Mouse (Mus musculus) heart, embryonic 11.5 days (tissue): ENCODE data around the gene Atxn1. TPM values are rescaled to one million over a fixed set of nuclear protein-coding genes. Genes with fewer than 3 reads are reported as not detected.

Experiments used
- ATAC-seq: fragments of 200-750 bp; cut with Nextera tagmentation; replicated peaks from 2 replicates; pipeline ENCODE4 v1.8.0; 2017; ENCODE audit warnings: moderate library complexity; ENCODE audit not compliant: insufficient number of reproducible peaks, low FRiP score, low TSS enrichment
- H3K27ac ChIP-seq: fragments of 300-500 bp; sonication (generic); 2 replicates; pipeline ENCODE4 v1.5.1; 2014; ENCODE audit warnings: mild to moderate bottlenecking, low read depth, low read length
- H3K27me3 ChIP-seq: fragments of 300-500 bp; sonication (generic); 2 replicates; pipeline ENCODE4 v1.6.1; 2014; ENCODE audit warnings: mild to moderate bottlenecking, low read length, mixed read lengths; ENCODE audit not compliant: control insufficient read depth, insufficient read depth
- H3K36me3 ChIP-seq: fragments of 300-500 bp; sonication (generic); 2 replicates; pipeline ENCODE4 v1.6.1; 2014; ENCODE audit warnings: mild to moderate bottlenecking, low read length, moderate library complexity, mixed read lengths; ENCODE audit not compliant: control insufficient read depth, insufficient read depth
- H3K4me1 ChIP-seq: fragments of 300-500 bp; sonication (generic); 2 replicates; pipeline ENCODE4 v1.6.1; 2014; ENCODE audit warnings: low read length; ENCODE audit not compliant: control insufficient read depth, insufficient read depth
- H3K4me2 ChIP-seq: fragments of 300-500 bp; sonication (generic); 2 replicates; pipeline ENCODE4 v1.6.1; 2014; ENCODE audit warnings: mild to moderate bottlenecking, moderate library complexity
- H3K4me3 ChIP-seq: fragments of 300-500 bp; sonication (generic); 2 replicates; pipeline ENCODE4 v1.5.1; 2014; ENCODE audit warnings: low read depth, low read length
- H3K9ac ChIP-seq: fragments of 300-500 bp; sonication (generic); 2 replicates; pipeline ENCODE4 v1.6.1; 2014; ENCODE audit warnings: mild to moderate bottlenecking, low read depth, low read length, moderate library complexity
- H3K9me3 ChIP-seq: fragments of 300-500 bp; sonication (generic); replicated peaks from 2 replicates; pipeline ENCODE4 v1.6.1; 2016; ENCODE audit warnings: low read length; ENCODE audit not compliant: control insufficient read depth
- WGBS: fragments of 180-500 bp; shearing (Covaris S2); extraction: QIAGEN DNeasy Blood & Tissue Kit; methylation state at CpG from one replicate; pipeline ENCODE4 v1.1.7; 2014; ENCODE audit not compliant: insufficient replicate concordance; 5-methylcytosine and 5-hydroxymethylcytosine counted together
- polyA plus RNA-seq: library from polyadenylated mRNA; unstranded; fragments of >200 nt; fragmentation: Nextera tagmentation; extraction: Ambion mirVana; gene quantifications from 2 replicates; pipeline ENCODE4 v1.2.1, GENCODE M21; 2014

The Atxn1 gene
- polyA plus RNA-seq, 1 experiment from 2014 or later = 6.4 TPM

DNA sequence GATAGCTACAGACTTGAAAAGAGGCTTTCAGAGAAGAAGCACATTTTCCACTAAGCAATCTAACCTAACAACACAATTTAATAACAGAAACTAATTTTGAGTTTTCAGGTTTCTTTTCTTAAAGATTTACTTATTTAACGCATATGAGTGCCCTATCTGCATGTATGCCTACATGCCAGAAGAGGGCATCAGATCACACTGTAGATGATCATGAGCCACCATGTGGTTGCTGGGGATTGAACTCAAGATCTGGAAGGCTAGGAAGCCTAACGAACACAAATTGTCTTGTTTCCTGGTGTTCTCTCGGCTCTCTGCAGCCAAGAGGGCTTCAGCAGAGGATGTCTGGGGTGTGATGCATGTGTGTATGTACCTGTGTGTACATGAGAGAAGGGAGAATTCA is 280.8 kb downstream of the Atxn1 start:
- H3K4me3 ChIP-seq = no peak overlapping the region
- H3K9me3 ChIP-seq = no peaks in the 10 kb centered on the region
- 79% methylated on average over 3 of the region's 3 CpGs for WGBS
- H3K36me3 ChIP-seq = no peaks in the 10 kb centered on the region
- no peaks in the 10 kb centered on the region for H3K27me3 ChIP-seq
- no peak for ATAC-seq
- H3K4me2 ChIP-seq = no peak overlapping the region
- H3K27ac ChIP-seq = peak overlapping the region; percentile 71; the same call in 1 of the 2 replicates
- H3K4me1 ChIP-seq = peaks cover 15% of the 10 kb centered on the region
- no peak overlapping the region for H3K9ac ChIP-seq

DNA sequence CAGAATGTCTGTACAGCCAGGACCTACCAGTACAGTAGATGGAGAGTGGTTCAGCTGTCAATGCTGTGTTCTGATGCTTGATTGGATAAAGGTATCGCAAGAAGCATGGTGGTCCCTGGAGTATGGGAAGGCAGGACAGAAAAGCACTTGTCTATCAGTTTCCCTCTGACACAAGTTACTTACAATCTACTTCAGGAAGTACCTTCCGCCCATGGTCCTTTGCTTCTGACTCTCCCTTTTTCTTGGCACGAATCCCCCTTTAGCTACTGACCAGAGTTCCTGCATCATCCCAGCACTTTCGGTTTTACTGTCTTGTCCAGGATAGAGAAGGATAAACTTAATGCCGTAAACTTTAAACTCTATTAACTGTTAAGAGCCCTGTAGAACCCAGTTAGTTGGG is 283.6 kb downstream of the Atxn1 start:
- Histone ChIP-seq H3K4me1 (peaks cover 23% of the 10 kb centered on the region), H3K4me2 (no peak overlapping the region), H3K27me3 (no peaks in the 10 kb centered on the region), H3K9ac (no peak overlapping the region), H3K36me3 (no peaks in the 10 kb centered on the region), H3K9me3 (no peaks in the 10 kb centered on the region), H3K27ac (0 out of 2 replicates have a peak overlapping the region, but pooled peaks have one; percentile 1), H3K4me3 (no peak overlapping the region)
- 66% methylated on average over 5 of the region's 5 CpGs for WGBS
- ATAC-seq = no peak

GRCm38 (mm10) chr13:45680651-45681050 is 284.2 kb downstream of the Atxn1 start:
- 68% methylated on average over 5 of the region's 5 CpGs for WGBS
- no peak overlapping the region for H3K9ac ChIP-seq

DNA sequence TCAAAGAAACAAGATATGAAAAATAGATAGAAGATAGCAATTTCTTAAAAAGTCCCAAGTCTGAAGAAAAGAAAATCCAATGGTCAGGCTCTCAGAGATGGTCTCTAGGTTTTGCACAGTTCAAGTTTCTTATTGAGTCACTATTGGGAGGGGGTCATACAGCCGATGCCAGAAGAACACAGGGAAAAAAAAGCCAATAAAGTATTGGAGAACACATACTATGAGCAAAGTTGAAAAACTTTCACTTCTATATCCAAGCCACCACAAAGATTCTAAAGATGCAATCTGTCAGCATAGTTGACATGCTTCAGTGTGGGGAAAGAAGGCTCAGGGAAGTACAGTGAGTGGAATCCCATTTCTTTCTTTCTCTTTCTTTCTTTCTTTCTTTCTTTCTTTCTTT is 285.7 kb downstream of the Atxn1 start:
- no peak for ATAC-seq
- WGBS = 85% methylated on average over 1 of the region's 1 CpGs
- Histone ChIP-seq H3K4me1 (peaks cover 22% of the 10 kb centered on the region), H3K9me3 (no peaks in the 10 kb centered on the region), H3K4me2 (no peak overlapping the region), H3K4me3 (no peak overlapping the region), H3K27me3 (no peaks in the 10 kb centered on the region), H3K36me3 (no peaks in the 10 kb centered on the region), H3K9ac (no peak overlapping the region), H3K27ac (no peak overlapping the region)

More at GRCm38 (mm10) chr13:45680651-45681050, 284.2 kb downstream of the Atxn1 start:
- Histone ChIP-seq H3K27ac (peak overlapping the region; percentile 35; the same call in 1 of the 2 replicates), H3K27me3 (no peaks in the 10 kb centered on the region), H3K36me3 (no peaks in the 10 kb centered on the region), H3K4me2 (no peak overlapping the region), H3K4me3 (no peak overlapping the region), H3K9me3 (no peaks in the 10 kb centered on the region), H3K4me1 (peaks cover 27% of the 10 kb centered on the region)
- ATAC-seq = no peak

- ATAC-seq = no peak
- Histone ChIP-seq H3K4me1 (peaks cover 17% of the 10 kb centered on the region), H3K4me2 (no peak overlapping the region), H3K9ac (no peak overlapping the region), H3K36me3 (no peaks in the 10 kb centered on the region), H3K27ac (no peak overlapping the region), H3K27me3 (no peaks in the 10 kb centered on the region), H3K4me3 (no peak overlapping the region), H3K9me3 (no peaks in the 10 kb centered on the region)
- 41% methylated on average over 2 of the region's 2 CpGs for WGBS
Observed at GRCm38 (mm10) chr13:45672628-45673027, 292.2 kb downstream of the Atxn1 start.

DNA sequence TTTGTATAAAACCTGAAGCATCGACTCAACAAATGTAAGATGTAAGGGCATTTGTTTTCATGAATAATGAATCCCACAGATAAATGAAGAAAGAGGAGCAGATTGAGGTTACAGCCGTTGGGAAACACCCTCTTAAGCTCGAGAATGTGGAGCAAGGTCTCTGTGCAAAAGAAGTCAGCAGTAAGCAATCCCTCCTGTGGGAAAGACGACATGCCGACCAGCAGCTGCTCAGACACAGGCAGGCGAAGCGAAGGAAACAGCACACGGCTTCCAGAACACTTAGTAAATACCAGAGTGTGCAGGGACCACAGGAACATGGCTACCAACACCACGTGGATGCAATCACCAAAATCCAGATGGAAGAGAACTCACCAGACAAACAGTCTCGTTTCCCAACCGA is 294.8 kb downstream of the Atxn1 start:
- Histone ChIP-seq H3K27me3 (no peaks in the 10 kb centered on the region), H3K4me2 (no peak overlapping the region), H3K9ac (no peak overlapping the region), H3K4me1 (no peaks in the 10 kb centered on the region), H3K36me3 (no peaks in the 10 kb centered on the region), H3K4me3 (no peak overlapping the region), H3K27ac (no peak overlapping the region), H3K9me3 (no peaks in the 10 kb centered on the region)
- no peak for ATAC-seq
- WGBS = 75% methylated on average over 11 of the region's 11 CpGs

- no peak for ATAC-seq
- 85% methylated on average over 10 of the region's 10 CpGs for WGBS
- H3K4me1 ChIP-seq = no peaks in the 10 kb centered on the region
- H3K4me2 ChIP-seq = no peak overlapping the region
- no peak overlapping the region for H3K27ac ChIP-seq
- H3K9me3 ChIP-seq = no peaks in the 10 kb centered on the region
- no peaks in the 10 kb centered on the region for H3K36me3 ChIP-seq
- H3K4me3 ChIP-seq = no peak overlapping the region
- H3K9ac ChIP-seq = no peak overlapping the region
- H3K27me3 ChIP-seq = no peaks in the 10 kb centered on the region
Observed at GRCm38 (mm10) chr13:45662852-45663251, 302.0 kb downstream of the Atxn1 start.

- Histone ChIP-seq H3K27ac (no peak overlapping the region), H3K4me1 (no peaks in the 10 kb centered on the region)
- WGBS = 77% methylated on average over 3 of the region's 3 CpGs
Observed at GRCm38 (mm10) chr13:45662216-45662615, 302.6 kb downstream of the Atxn1 start.

GRCm38 (mm10) chr13:45661283-45662185 is 303.3 kb downstream of the Atxn1 start:
- ATAC-seq = no peak

More at GRCm38 (mm10) chr13:45662216-45662615, 302.6 kb downstream of the Atxn1 start:
- H3K9me3 ChIP-seq = no peaks in the 10 kb centered on the region
- no peaks in the 10 kb centered on the region for H3K27me3 ChIP-seq
- H3K36me3 ChIP-seq = no peaks in the 10 kb centered on the region
- H3K9ac ChIP-seq = no peak overlapping the region
- ATAC-seq = no peak
- no peak overlapping the region for H3K4me2 ChIP-seq
- H3K4me3 ChIP-seq = no peak overlapping the region

More at GRCm38 (mm10) chr13:45661283-45662185, 303.3 kb downstream of the Atxn1 start:
- Histone ChIP-seq H3K27me3 (no peaks in the 10 kb centered on the region), H3K4me2 (no peak overlapping the region), H3K9ac (no peak overlapping the region), H3K36me3 (no peaks in the 10 kb centered on the region), H3K4me3 (no peak overlapping the region), H3K27ac (no peak overlapping the region), H3K4me1 (no peaks in the 10 kb centered on the region), H3K9me3 (no peaks in the 10 kb centered on the region)
- WGBS = 81% methylated on average over 12 of the region's 12 CpGs
